In the genomic region with DNA sequence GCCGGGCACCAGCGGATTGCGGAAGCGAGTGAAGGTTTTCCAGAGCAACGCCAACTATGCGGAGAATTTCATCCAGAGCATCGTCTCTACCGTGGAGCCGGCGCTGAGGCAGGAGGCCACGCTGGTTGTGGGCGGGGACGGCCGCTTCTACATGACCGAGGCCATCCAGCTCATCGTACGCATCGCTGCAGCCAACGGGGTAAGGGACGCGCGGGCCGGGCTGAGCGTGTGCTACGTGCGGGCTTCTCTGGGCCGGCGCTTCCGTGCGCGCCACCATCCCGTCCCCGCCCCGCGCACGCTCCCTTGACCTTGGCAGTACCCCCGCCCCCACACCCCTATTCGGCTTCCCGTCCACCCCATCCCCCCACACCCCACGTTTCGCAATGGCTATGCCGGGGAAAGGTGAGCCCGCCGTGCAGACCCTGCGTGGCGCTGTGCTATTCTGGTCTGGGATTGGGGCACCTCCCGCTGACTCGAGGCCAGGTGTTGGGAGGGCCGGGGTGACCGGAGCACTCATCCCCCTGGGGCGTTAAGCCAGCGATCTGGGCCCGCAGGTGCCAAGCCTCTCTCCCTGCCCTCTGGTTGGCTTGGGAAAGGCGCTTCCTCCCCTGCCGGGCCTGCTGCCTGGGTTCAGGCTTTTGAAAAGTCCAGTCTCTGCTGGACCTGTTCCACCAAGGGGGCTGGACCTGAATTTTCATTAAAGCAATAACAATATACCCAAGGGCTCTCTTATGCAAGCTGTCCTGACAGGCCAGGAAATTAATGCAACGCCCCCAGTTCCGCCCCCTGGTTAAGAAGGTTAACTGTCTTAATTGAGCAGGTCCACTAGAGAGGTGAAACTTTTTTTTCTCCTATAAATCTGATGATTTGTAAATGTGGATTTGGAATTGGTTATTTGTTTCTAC, we compare ENCODE assay signal across 8 mouse cellular contexts. TPM values are rescaled to one million over a fixed set of nuclear protein-coding genes. Genes with fewer than 3 reads are reported as not detected.
A peak's percentile ranks its signal among the peaks of the same experiment; 100 is the strongest.
DNase-seq lines count a peak whose midpoint lies in the region.

Itgb3bp (minus strand) TSS at position 201 of the 905 bp plus-strand sequence.

- no peaks in the 10 kb centered on the region for H3K9me3 ChIP-seq in hindbrain, embryonic 10.5 days

- DNase-seq in MN1 (ENCODE audit: low spot score): peak; percentile 66
- DNase-seq in cerebellum, adult 8-10 months: peak; percentile 82
- peak; percentile 35 to 71 for DNase-seq in frontal cortex, adult 2 months (ENCODE audit: extremely low spot score in 1 of 2, low spot score in 1 of 2)
- DNase-seq in hindbrain, embryonic 10.5 days (ENCODE audit: low spot score): peak; percentile 84
- peak; percentile 60 to 79 for DNase-seq in layer of hippocampus, postnatal 14 days (ENCODE audit: low spot score in 2 of 2)
- peak; percentile 81 for DNase-seq in lung, postnatal 10 days
- DNase-seq in retina, adult 2 months (ENCODE audit: low read depth, low spot score): peak; percentile 56
- DNase-seq in thymus, postnatal 25 days: peak; percentile 68

- WGBS in hindbrain, embryonic 10.5 days: under 1% methylated on average over 57 of the region's 57 CpGs

- no peaks in the 10 kb centered on the region for H3K36me3 ChIP-seq in hindbrain, embryonic 10.5 days

- peaks cover 4% of the 10 kb centered on the region; the same call in 1 of the 2 replicates for H3K27me3 ChIP-seq in hindbrain, embryonic 10.5 days (ENCODE audit: insufficient read depth, poor library complexity, severe bottlenecking)

- peak within 1 kb of the TSS; percentile 67 for H3K4me3 ChIP-seq in hindbrain, embryonic 10.5 days

- H3K27ac ChIP-seq in hindbrain, embryonic 10.5 days: peak within 1 kb of the TSS; percentile 92

- peaks cover 29% of the 10 kb centered on the region for H3K4me1 ChIP-seq in hindbrain, embryonic 10.5 days (replicated peaks)

RNA-seq across cellular contexts. Expression of gene Itgb3bp, which starts in this region (rescaled TPM):
- 3.8 and 4.9 TPM in 2 replicates for polyA plus RNA-seq in frontal cortex, adult 2 months (2012; rRNA removed)
- 51.8 and 56.2 TPM in 2 replicates for polyA plus RNA-seq in hindbrain, embryonic 10.5 days (2016; fragmentation: Nextera tagmentation; extraction: Ambion mirVana)
- total RNA-seq in layer of hippocampus, postnatal 14 days (2021): 1 to 10 TPM; 4.8 to 4.9 TPM

Comparison
In these comparisons a context has a peak if more than half of its experiments do, and no peak if none do; other contexts are left out.
1. Peak in every context shown above with its lines: DNase-seq, H3K4me3 ChIP-seq and H3K27ac ChIP-seq.